Mouse (Mus musculus): ENCODE measurements around the gene Med7.

DNA sequence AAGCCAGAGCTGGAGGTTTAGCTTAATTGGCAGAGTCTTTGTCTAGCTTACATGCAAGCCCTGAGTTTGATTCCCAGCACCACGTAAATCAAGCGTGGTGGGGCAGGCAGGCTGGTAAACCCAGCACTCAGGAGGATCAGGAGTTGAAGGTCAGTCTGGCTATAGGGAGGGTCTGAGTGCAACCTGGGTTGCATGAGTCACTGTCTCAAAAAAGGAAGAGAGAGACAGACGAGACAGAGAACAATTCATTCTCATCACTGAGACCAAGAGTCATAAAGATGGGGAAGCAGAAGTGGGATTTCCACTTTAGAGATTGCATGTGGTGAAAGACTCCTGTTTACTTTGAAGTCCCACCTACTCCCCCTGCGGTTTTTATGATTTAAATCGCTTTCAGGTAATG lies 24.6 kb downstream of the Med7 start:
- TF ChIP-seq POLR2A (IDR thresholded peaks at IDR 0.05; ENCODE audit: insufficient read depth, low read depth, low read length) (no peak), CTCF (IDR thresholded peaks at IDR 0.05; ENCODE audit: insufficient read depth, low read depth, low read length) (no peak)
